22 mouse cellular contexts compared by ENCODE assay signal in the genomic region with DNA sequence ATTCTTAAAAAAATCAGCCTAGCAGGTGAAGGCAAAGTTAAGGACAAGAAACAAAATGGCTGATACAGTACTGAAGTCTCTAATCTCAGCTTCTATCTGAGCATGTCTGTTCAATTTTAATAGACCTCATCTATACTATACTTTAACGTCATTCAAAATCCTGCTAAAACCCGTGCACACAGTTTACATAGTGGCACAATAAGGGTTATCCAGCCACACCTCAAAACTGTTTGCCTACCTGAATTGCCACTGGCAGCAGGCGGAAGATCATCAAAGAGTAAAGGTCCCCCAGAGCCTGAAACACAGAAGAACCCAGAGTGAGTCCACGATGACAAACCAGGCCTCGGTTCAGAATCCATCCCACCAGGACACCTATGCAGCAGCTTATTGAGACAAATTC. TPM values are rescaled to one million over a fixed set of nuclear protein-coding genes. Genes with fewer than 3 reads are reported as not detected.
"Had no signal": no experiment of that assay in that cellular context is flagged by ENCODE, and none has a peak within 500 bp of the region (broad histone marks: within the 10 kb centered on the region; RNA-seq: fewer than 3 reads in every experiment).

No protein-coding gene starts in this region.

- H3K4me3 ChIP-seq: kidney, embryonic 15.5 days; limb, embryonic 12.5 days; limb, embryonic 15.5 days; midbrain, embryonic 12.5 days; midbrain, embryonic 15.5 days; neural tube, embryonic 13.5 days had no signal

- H3K4me1 ChIP-seq: kidney, embryonic 15.5 days; limb, embryonic 12.5 days; limb, embryonic 15.5 days had no signal

- H3K27ac ChIP-seq: kidney, embryonic 15.5 days; limb, embryonic 12.5 days; limb, embryonic 15.5 days; liver, embryonic 14.5 days; macrophage; midbrain, embryonic 12.5 days; midbrain, embryonic 15.5 days; neural tube, embryonic 13.5 days had no signal

- H3K9ac ChIP-seq: kidney, embryonic 15.5 days; limb, embryonic 12.5 days; limb, embryonic 15.5 days; liver, embryonic 14.5 days; liver, postnatal 0 days; lung, embryonic 14.5 days; midbrain, embryonic 12.5 days; midbrain, embryonic 15.5 days; neural tube, embryonic 13.5 days had no signal

- H3K27me3 ChIP-seq: kidney, embryonic 15.5 days; limb, embryonic 12.5 days; limb, embryonic 15.5 days; midbrain, embryonic 12.5 days; midbrain, embryonic 15.5 days; neural tube, embryonic 13.5 days had no signal

- H3K9me3 ChIP-seq: kidney, embryonic 15.5 days; limb, embryonic 12.5 days; limb, embryonic 15.5 days; midbrain, embryonic 12.5 days; midbrain, embryonic 15.5 days; neural tube, embryonic 13.5 days had no signal

- H3K4me2 ChIP-seq: kidney, embryonic 15.5 days; limb, embryonic 12.5 days; limb, embryonic 15.5 days; liver, embryonic 11.5 days; lung, embryonic 14.5 days; midbrain, embryonic 12.5 days; midbrain, embryonic 15.5 days; neural tube, embryonic 13.5 days had no signal

- ATAC-seq: liver, postnatal 0 days; lung, postnatal 0 days; midbrain, embryonic 15.5 days had no signal

- DNase-seq: kidney, adult 11 months; kidney, adult 8-10 months; kidney, postnatal 10 days; kidney, postnatal 36 days; left cerebral cortex, postnatal 4 days; liver, postnatal 0 days; lung, embryonic 14.5 days; retina, postnatal 1 day; right cerebral cortex, postnatal 25 days; spleen, adult 18-20 months; thymus, adult 2 months; thymus, postnatal 25 days had no signal

RNA-seq across cellular contexts. Expression of a gene that starts 24.1 kb away (rescaled TPM):
- polyA plus RNA-seq: macrophage had no signal

RNA-seq across cellular contexts. Expression of a gene that starts 39.6 kb away (rescaled TPM):
- polyA plus RNA-seq: macrophage had no signal
